Mouse (Mus musculus): Measurements from ENCODE around the gene Clcnkb. TPM values are rescaled to one million over a fixed set of nuclear protein-coding genes. Genes with fewer than 3 reads are reported as not detected.

The Clcnkb gene
- polyA plus RNA-seq, 1 experiment: not detected

DNA sequence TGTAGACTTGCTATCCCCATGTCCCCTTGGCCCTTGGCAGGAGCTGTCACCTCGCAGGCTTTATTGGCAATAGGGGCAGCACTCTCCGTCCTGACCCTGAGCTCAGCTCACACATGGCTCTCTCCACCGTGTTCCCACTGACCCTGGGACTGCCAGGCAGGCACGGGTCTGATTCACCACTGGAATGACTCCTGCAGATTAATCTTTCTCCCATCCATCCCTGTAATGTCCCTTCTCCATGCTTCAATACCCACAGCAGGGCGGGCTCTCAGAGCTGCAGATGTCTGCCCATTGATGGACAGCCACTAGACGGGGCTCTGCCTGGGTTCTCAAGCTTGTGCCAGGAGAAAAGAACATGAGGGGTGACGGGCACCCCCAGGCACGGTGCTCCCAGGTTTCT, 50.7 kb downstream of the Clcnkb start:
- H3K4me1 ChIP-seq (ENCODE audit: control insufficient read depth, insufficient read depth, insufficient read length, low read length): peaks cover 9% of the 10 kb centered on the region
- no peak overlapping the region for H3K4me3 ChIP-seq (ENCODE audit: insufficient read depth, low read depth, low read length)
- no peak overlapping the region for H3K27ac ChIP-seq (replicated peaks; ENCODE audit: low read depth, low read length)

DNA sequence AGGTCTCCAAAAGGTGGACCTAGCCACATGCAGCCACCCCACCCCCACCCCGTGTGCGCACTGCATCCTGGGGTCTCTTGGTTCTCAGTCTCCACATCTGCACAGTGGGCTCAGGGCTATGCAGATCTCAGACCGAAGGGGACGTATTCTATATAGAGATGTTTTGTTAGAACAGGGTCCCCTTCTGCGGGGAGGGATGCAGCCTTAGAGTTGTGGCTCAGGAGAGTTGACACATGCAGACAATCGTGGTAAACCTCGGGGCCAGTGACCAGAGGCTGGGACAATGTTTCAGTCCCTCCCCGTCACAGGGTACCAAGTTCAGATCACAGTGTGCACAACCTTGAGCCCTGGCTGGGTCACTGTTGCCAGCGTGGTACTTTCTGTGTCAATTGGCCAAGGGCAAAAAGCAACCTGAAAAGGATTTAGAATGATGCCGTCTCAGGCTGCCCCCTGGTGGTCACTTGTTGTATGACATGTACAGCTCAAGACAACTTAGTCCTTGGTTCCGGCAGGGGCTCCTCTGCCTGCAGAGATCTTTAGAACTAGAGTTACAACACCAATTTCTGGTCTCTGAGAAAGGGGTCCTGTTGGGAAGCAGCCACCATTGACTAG, 52.8 kb downstream of the Clcnkb start:
- peaks cover 9% of the 10 kb centered on the region for H3K4me1 ChIP-seq (ENCODE audit: control insufficient read depth, insufficient read depth, insufficient read length, low read length)
- H3K4me3 ChIP-seq (ENCODE audit: insufficient read depth, low read depth, low read length): no peak overlapping the region
- H3K27ac ChIP-seq (replicated peaks; ENCODE audit: low read depth, low read length): 0 out of 2 replicates have a peak overlapping the region, but pooled peaks have one; percentile 31

DNA sequence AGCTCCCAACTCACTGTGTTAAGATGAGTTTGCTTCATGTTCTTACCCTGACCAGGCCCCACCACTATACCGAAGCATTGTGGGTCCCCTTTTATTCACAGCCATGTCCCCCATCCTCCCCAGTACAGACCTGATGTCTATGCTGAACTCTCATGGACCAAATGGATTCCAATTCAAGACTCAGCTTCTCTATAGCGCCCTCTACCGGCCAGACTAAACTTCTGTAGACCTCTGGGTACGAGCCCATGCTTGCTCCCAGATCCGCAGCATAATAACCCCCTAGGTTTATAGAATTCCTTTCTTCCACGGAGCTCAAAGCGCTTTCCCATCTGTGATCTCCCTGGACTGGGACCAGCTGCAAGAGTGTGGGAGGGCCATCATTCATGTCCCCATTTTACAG, 55.0 kb downstream of the Clcnkb start:
- no peak overlapping the region for H3K4me3 ChIP-seq (ENCODE audit: insufficient read depth, low read depth, low read length)
- peaks cover 9% of the 10 kb centered on the region for H3K4me1 ChIP-seq (ENCODE audit: control insufficient read depth, insufficient read depth, insufficient read length, low read length)
- H3K27ac ChIP-seq (replicated peaks; ENCODE audit: low read depth, low read length): no peak overlapping the region

DNA sequence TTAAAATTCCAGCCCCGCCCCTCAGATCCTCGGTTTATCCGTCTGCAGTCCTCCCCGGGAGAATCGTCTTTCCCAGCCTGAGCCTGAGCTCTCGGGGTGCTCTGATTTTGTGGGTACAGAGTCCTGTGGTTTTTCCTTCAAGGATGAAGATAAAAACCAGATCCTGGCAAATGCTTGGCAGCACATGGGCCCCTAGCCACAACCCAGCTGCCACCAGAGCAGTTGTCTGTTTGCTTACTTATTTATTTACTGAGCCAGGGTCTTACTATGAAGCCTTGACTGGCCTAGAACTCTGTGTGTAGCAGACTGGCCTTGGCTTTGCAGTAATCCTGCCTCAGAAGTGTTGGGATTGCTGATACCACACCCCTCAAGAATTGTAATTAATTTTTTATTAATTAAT, 56.6 kb downstream of the Clcnkb start:
- no peak overlapping the region for H3K27ac ChIP-seq (replicated peaks; ENCODE audit: low read depth, low read length)
- H3K4me1 ChIP-seq (ENCODE audit: control insufficient read depth, insufficient read depth, insufficient read length, low read length): peaks cover 9% of the 10 kb centered on the region
- H3K4me3 ChIP-seq (ENCODE audit: insufficient read depth, low read depth, low read length): no peak overlapping the region

DNA sequence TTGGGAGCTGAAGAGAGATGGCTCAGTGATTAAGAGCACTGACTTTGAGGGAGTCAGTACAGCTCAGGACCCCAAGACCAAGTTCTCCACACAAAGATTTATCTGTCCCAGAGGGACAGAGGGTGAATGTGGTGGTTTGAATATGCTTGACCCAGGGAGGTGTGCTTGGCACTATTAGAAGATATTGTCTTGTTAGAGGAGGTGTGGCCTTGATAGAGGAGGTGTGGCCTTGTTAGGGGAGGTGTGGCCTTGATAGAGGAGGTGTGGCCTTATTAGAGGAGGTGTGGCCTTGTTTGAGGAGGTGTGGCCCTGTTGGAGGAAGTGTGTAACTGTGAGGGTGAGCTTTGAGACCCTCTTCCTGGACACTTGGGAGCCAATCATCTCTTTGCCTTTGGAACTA, 58.0 kb downstream of the Clcnkb start:
- Histone ChIP-seq H3K4me3 (ENCODE audit: insufficient read depth, low read depth, low read length) (no peak overlapping the region), H3K27ac (replicated peaks; ENCODE audit: low read depth, low read length) (no peak overlapping the region), H3K4me1 (ENCODE audit: control insufficient read depth, insufficient read depth, insufficient read length, low read length) (peaks cover 15% of the 10 kb centered on the region)

Other genes starting within 250 kb of the Clcnkb start
- not detected in 2 replicates for gene Rsg1, start 202.1 kb downstream of the Clcnkb start, polyA plus RNA-seq (2012; ENCODE audit: insufficient read depth, insufficient read length, missing spikeins)
- 3.2 and 3.6 TPM in 2 replicates for gene Arhgef19, start 176.5 kb downstream of the Clcnkb start, polyA plus RNA-seq (2012; ENCODE audit: insufficient read depth, insufficient read length, missing spikeins)
- 1.6 and 1.7 TPM in 2 replicates for gene Epha2, start 114.8 kb downstream of the Clcnkb start, polyA plus RNA-seq (2012; ENCODE audit: insufficient read depth, insufficient read length, missing spikeins)
- gene Fam131c, start 47.8 kb downstream of the Clcnkb start, polyA plus RNA-seq (2012; ENCODE audit: insufficient read depth, insufficient read length, missing spikeins): 1.3 TPM in 1 of 2 replicates, not detected in the other
- not detected in 2 replicates for gene Clcnka, start 17.3 kb downstream of the Clcnkb start, polyA plus RNA-seq (2012; ENCODE audit: insufficient read depth, insufficient read length, missing spikeins)
- gene Hspb7, start 4.8 kb upstream of the Clcnkb start, polyA plus RNA-seq (2012; ENCODE audit: insufficient read depth, insufficient read length, missing spikeins): 3.5 and 3.8 TPM in 2 replicates
- gene Srarp, start 20.1 kb upstream of the Clcnkb start, polyA plus RNA-seq (2012; ENCODE audit: insufficient read depth, insufficient read length, missing spikeins): not detected in 2 replicates
- gene Zbtb17, start 28.6 kb upstream of the Clcnkb start, polyA plus RNA-seq (2012; ENCODE audit: insufficient read depth, insufficient read length, missing spikeins): 5.1 and 7.9 TPM in 2 replicates
- 9.5 and 15.2 TPM in 2 replicates for gene Spen, start 122.6 kb upstream of the Clcnkb start, polyA plus RNA-seq (2012; ENCODE audit: insufficient read depth, insufficient read length, missing spikeins)
- gene Fblim1, start 190.1 kb upstream of the Clcnkb start, polyA plus RNA-seq (2012; ENCODE audit: insufficient read depth, insufficient read length, missing spikeins): 2.1 and 3.6 TPM in 2 replicates
- gene Tmem82, start 202.6 kb upstream of the Clcnkb start, polyA plus RNA-seq (2012; ENCODE audit: insufficient read depth, insufficient read length, missing spikeins): 1.1 TPM in 1 of 2 replicates, not detected in the other
- gene Slc25a34, start 207.8 kb upstream of the Clcnkb start, polyA plus RNA-seq (2012; ENCODE audit: insufficient read depth, insufficient read length, missing spikeins): 4.5 and 12.7 TPM in 2 replicates
- gene Plekhm2, start 248.9 kb upstream of the Clcnkb start, polyA plus RNA-seq (2012; ENCODE audit: insufficient read depth, insufficient read length, missing spikeins): 8.8 and 12.9 TPM in 2 replicates